Mouse (Mus musculus): Measurements from ENCODE around the gene Myh7b.

- TF ChIP-seq POLR2A (IDR thresholded peaks at IDR 0.05; ENCODE audit: insufficient read depth, low read depth, low read length): no peak
- no peak for TF ChIP-seq CTCF (IDR thresholded peaks at IDR 0.05; ENCODE audit: insufficient read depth, low read depth, low read length)
Observed at GRCm38 (mm10) chr2:155679586-155680110, 68.6 kb downstream of the Myh7b start.
